ENCODE assay signal across 8 mouse cellular contexts in genomic region chr5:143547866-143548265, GRCm38 (mm10). TPM values are rescaled to one million over a fixed set of nuclear protein-coding genes. Genes with fewer than 3 reads are reported as not detected.
DNase-seq lines count a peak whose midpoint lies in the region; ATAC-seq and TF ChIP-seq lines count a peak whose summit lies in the region.

No protein-coding gene starts in this region.

- peaks cover 12% of the 10 kb centered on the region; the same call in 1 of the 2 replicates for H3K36me3 ChIP-seq in heart, embryonic 14.5 days (ENCODE audit: control insufficient read depth, insufficient read depth, low read length)
- H3K36me3 ChIP-seq in ES-Bruce4 (ENCODE audit: control insufficient read depth, insufficient read depth, low read length, poor library complexity, severe bottlenecking) = peaks cover 3% of the 10 kb centered on the region; the same call in 1 of the 2 replicates
- peaks cover 18% of the 10 kb centered on the region for H3K36me3 ChIP-seq in hindbrain, embryonic 10.5 days
- 0 out of 2 replicates have a peak, but pooled peaks cover 4% of the 10 kb centered on the region for H3K36me3 ChIP-seq in liver, postnatal 0 days (replicated peaks; ENCODE audit: insufficient read depth, low read length)

- no peak for TF ChIP-seq CTCF in ES-Bruce4 (IDR thresholded peaks at IDR 0.05; ENCODE audit: low read depth, low read length)
- TF ChIP-seq CTCF in liver, postnatal 0 days (IDR thresholded peaks at IDR 0.05; ENCODE audit: low read depth) = no peak

- DNase-seq in heart, postnatal 10 days = no peak
- DNase-seq in hindbrain, embryonic 10.5 days (ENCODE audit: low spot score) = no peak
- DNase-seq in liver, postnatal 0 days = no peak
- DNase-seq in urinary bladder, postnatal 4 days (ENCODE audit: low spot score in 2 of 2) = no peak
- no peak for DNase-seq in spleen, postnatal 14 days (ENCODE audit: low spot score in 2 of 2)
- no peak for DNase-seq in thymus, adult 18-20 months

- H3K9ac ChIP-seq in heart, embryonic 14.5 days (ENCODE audit: low read length) = no peak overlapping the region
- H3K9ac ChIP-seq in ES-Bruce4 (ENCODE audit: low read depth, poor library complexity, severe bottlenecking) = peak overlapping the region; percentile 67
- no peak overlapping the region for H3K9ac ChIP-seq in liver, postnatal 0 days (replicated peaks)

- no peak for ATAC-seq in heart, embryonic 14.5 days (ENCODE audit: insufficient number of reproducible peaks, insufficient read depth, low FRiP score, low read depth)
- no peak for ATAC-seq in liver, postnatal 0 days

- peak overlapping the region; percentile 97 for H3K4me2 ChIP-seq in heart, embryonic 14.5 days (ENCODE audit: low read length)
- H3K4me2 ChIP-seq in liver, postnatal 0 days (ENCODE audit: low read depth, low read length) = peak overlapping the region; percentile 75

- 51% methylated on average over 10 of the region's 10 CpGs for WGBS in heart, embryonic 14.5 days
- 61% methylated on average over 10 of the region's 10 CpGs for WGBS in hindbrain, embryonic 10.5 days
- 51% methylated on average over 10 of the region's 10 CpGs for WGBS in liver, postnatal 0 days (ENCODE audit: insufficient replicate concordance)

- H3K9me3 ChIP-seq in heart, embryonic 14.5 days (ENCODE audit: control insufficient read depth, low read length) = no peaks in the 10 kb centered on the region
- no peaks in the 10 kb centered on the region for H3K9me3 ChIP-seq in ES-Bruce4 (replicated peaks; ENCODE audit: control insufficient read depth, insufficient read depth, low read length, poor library complexity, severe bottlenecking)
- H3K9me3 ChIP-seq in hindbrain, embryonic 10.5 days = no peaks in the 10 kb centered on the region
- H3K9me3 ChIP-seq in liver, postnatal 0 days (ENCODE audit: low read length) = no peaks in the 10 kb centered on the region

- no peak for TF ChIP-seq POLR2A in ES-Bruce4 (IDR thresholded peaks at IDR 0.05; ENCODE audit: insufficient read depth, low read length)

- peaks cover 2 to 20% of the 10 kb centered on the region in 2 experiments; a peak in 3 of 4 replicates for H3K4me1 ChIP-seq in heart, embryonic 14.5 days (ENCODE audit: control insufficient read depth in 2 of 2, insufficient read depth in 2 of 2, low read length in 2 of 2)
- H3K4me1 ChIP-seq in ES-Bruce4 (ENCODE audit: control insufficient read depth, insufficient read depth, low read length) = no peaks in the 10 kb centered on the region
- H3K4me1 ChIP-seq in hindbrain, embryonic 10.5 days (replicated peaks) = peaks cover 32% of the 10 kb centered on the region
- peaks cover 14% of the 10 kb centered on the region for H3K4me1 ChIP-seq in liver, postnatal 0 days (ENCODE audit: insufficient read depth)

- intact Hi-C loops in heart, postnatal 10 days (cut with DNase I) = loop anchor here (2.0 to 5.0 kb wide), 5 partner anchors 19 to 364 kb away; partner anchors contain the start of gene Rac1

- peak overlapping the region in 1 of 2 experiments; percentile 66; a peak in 1 of 4 replicates for H3K27ac ChIP-seq in heart, embryonic 14.5 days (replicated peaks in 1 of 2; ENCODE audit: control insufficient read depth in 1 of 2, insufficient read depth in 1 of 2, low read depth in 2 of 2, low read length in 2 of 2)
- H3K27ac ChIP-seq in ES-Bruce4 (ENCODE audit: insufficient read depth, low read length) = no peak overlapping the region
- peak overlapping the region; percentile 92 for H3K27ac ChIP-seq in hindbrain, embryonic 10.5 days
- peak overlapping the region; percentile 79 for H3K27ac ChIP-seq in liver, postnatal 0 days (ENCODE audit: low read depth)

- H3K4me3 ChIP-seq in heart, embryonic 14.5 days (ENCODE audit: control insufficient read depth in 1 of 2, insufficient read depth in 1 of 2, low read depth in 1 of 2, low read length in 2 of 2) = no peak overlapping the region
- H3K4me3 ChIP-seq in ES-Bruce4 (ENCODE audit: low read depth, low read length) = no peak overlapping the region
- peak overlapping the region; percentile 87 for H3K4me3 ChIP-seq in hindbrain, embryonic 10.5 days
- peak overlapping the region; percentile 58; the same call in 1 of the 2 replicates for H3K4me3 ChIP-seq in liver, postnatal 0 days (ENCODE audit: low read depth, low read length)

- no peaks in the 10 kb centered on the region for H3K27me3 ChIP-seq in heart, embryonic 14.5 days (ENCODE audit: control insufficient read depth, insufficient read depth, low read length)
- no peaks in the 10 kb centered on the region for H3K27me3 ChIP-seq in ES-Bruce4 (ENCODE audit: control insufficient read depth, insufficient read depth, low read length, poor library complexity, severe bottlenecking)
- no peaks in the 10 kb centered on the region for H3K27me3 ChIP-seq in hindbrain, embryonic 10.5 days (ENCODE audit: insufficient read depth, poor library complexity, severe bottlenecking)
- no peaks in the 10 kb centered on the region for H3K27me3 ChIP-seq in liver, postnatal 0 days (ENCODE audit: insufficient read depth, low read length)

- TF ChIP-seq EP300 in ES-Bruce4 (IDR thresholded peaks at IDR 0.05; ENCODE audit: insufficient read depth, low read depth, low read length) = no peak
- no peak for TF ChIP-seq EP300 in liver, postnatal 0 days (IDR thresholded peaks at IDR 0.05; ENCODE audit: low read depth)

RNA-seq across cellular contexts. Expression of gene Rac1, which starts 20.0 kb away (rescaled TPM):
- 407 and 410 TPM in 2 replicates for polyA plus RNA-seq in heart, embryonic 14.5 days (2014; fragmentation: Nextera tagmentation; extraction: Ambion mirVana)
- 100 to 1,000 TPM; 314 to 339 TPM for total RNA-seq in heart, postnatal 10 days (2021)
- polyA plus RNA-seq in ES-Bruce4 (2011; ENCODE audit: insufficient read depth, insufficient read length, low read depth, missing spikeins) = 278 and 296 TPM in 2 replicates
- 390 and 422 TPM in 2 replicates for polyA plus RNA-seq in hindbrain, embryonic 10.5 days (2016; fragmentation: Nextera tagmentation; extraction: Ambion mirVana)
- polyA plus RNA-seq in liver, postnatal 0 days (2015; fragmentation: Nextera tagmentation; extraction: Ambion mirVana) = 162 and 173 TPM in 2 replicates

Comparison
In these comparisons a context has a peak if more than half of its experiments do, and no peak if none do; other contexts are left out.
1. H3K4me3 ChIP-seq: peak in hindbrain, embryonic 10.5 days (single experiment) and liver, postnatal 0 days (single experiment); none in heart, embryonic 14.5 days (0 of 2) and ES-Bruce4 (single experiment).